Mouse (Mus musculus): ENCODE data around the gene Tekt2. TPM values are rescaled to one million over a fixed set of nuclear protein-coding genes. Genes with fewer than 3 reads are reported as not detected.
A peak's percentile ranks its signal among the peaks of the same experiment; 100 is the strongest.

Tekt2 gene
- 0.17 and 0.46 TPM in 2 replicates for polyA plus RNA-seq (2015; fragmentation: Nextera tagmentation; extraction: Ambion mirVana)

GRCm38 (mm10) chr4:126325281-126325861, at the start of gene Tekt2:
Tekt2 (minus strand) TSS chr4:126325688.
- 19% methylated on average over 23 of the region's 23 CpGs for WGBS (ENCODE audit: insufficient replicate concordance)
- Histone ChIP-seq H3K27ac (ENCODE audit: low read length) (no peak within 1 kb of the TSS), H3K4me3 (ENCODE audit: low read depth, low read length) (0 out of 2 replicates have a peak within 1 kb of the TSS, but pooled peaks have one; percentile 7), H3K9ac (ENCODE audit: low read depth, low read length) (no peak within 1 kb of the TSS), H3K4me1 (ENCODE audit: control insufficient read depth, low read depth, low read length) (peaks cover 10% of the 10 kb centered on the region), H3K4me2 (ENCODE audit: low read depth, low read length) (peak within 1 kb of the TSS; percentile 16; the same call in 1 of the 2 replicates), H3K9me3 (replicated peaks; ENCODE audit: control insufficient read depth, low read length) (no peaks in the 10 kb centered on the region), H3K36me3 (ENCODE audit: control insufficient read depth, insufficient read depth) (no peaks in the 10 kb centered on the region), H3K27me3 (ENCODE audit: control insufficient read depth, insufficient read depth, low read depth, low read length) (peaks cover 6% of the 10 kb centered on the region)
- no peak for ATAC-seq (ENCODE audit: low read depth)

- Histone ChIP-seq H3K4me1 (ENCODE audit: control insufficient read depth, low read depth, low read length) (no peaks in the 10 kb centered on the region), H3K4me2 (ENCODE audit: low read depth, low read length) (no peak overlapping the region), H3K36me3 (ENCODE audit: control insufficient read depth, insufficient read depth) (no peaks in the 10 kb centered on the region; the same call in 1 of the 2 replicates), H3K4me3 (ENCODE audit: low read depth, low read length) (no peak overlapping the region), H3K9ac (ENCODE audit: low read depth, low read length) (no peak overlapping the region), H3K27me3 (ENCODE audit: control insufficient read depth, insufficient read depth, low read depth, low read length) (no peaks in the 10 kb centered on the region), H3K9me3 (replicated peaks; ENCODE audit: control insufficient read depth, low read length) (no peaks in the 10 kb centered on the region), H3K27ac (ENCODE audit: low read length) (no peak overlapping the region)
- no peak for ATAC-seq (ENCODE audit: low read depth)
- 77% methylated on average over 9 of the region's 9 CpGs for WGBS (ENCODE audit: insufficient replicate concordance)
These were observed 46.0 kb upstream of the Tekt2 start for GRCm38 (mm10) chr4:126371497-126371896.

GRCm38 (mm10) chr4:126360069-126360468, 34.6 kb upstream of the Tekt2 start:
- WGBS (ENCODE audit: insufficient replicate concordance): 63% methylated on average over 1 of the region's 1 CpGs
- Histone ChIP-seq H3K27ac (ENCODE audit: low read length) (no peak overlapping the region), H3K4me1 (ENCODE audit: control insufficient read depth, low read depth, low read length) (no peaks in the 10 kb centered on the region), H3K36me3 (ENCODE audit: control insufficient read depth, insufficient read depth) (peaks cover 12% of the 10 kb centered on the region), H3K9me3 (replicated peaks; ENCODE audit: control insufficient read depth, low read length) (no peaks in the 10 kb centered on the region), H3K4me3 (ENCODE audit: low read depth, low read length) (no peak overlapping the region), H3K4me2 (ENCODE audit: low read depth, low read length) (no peak overlapping the region), H3K9ac (ENCODE audit: low read depth, low read length) (no peak overlapping the region), H3K27me3 (ENCODE audit: control insufficient read depth, insufficient read depth, low read depth, low read length) (no peaks in the 10 kb centered on the region)
- 0 out of 2 replicates have a peak, but pooled peaks have one; percentile 19 for ATAC-seq (ENCODE audit: low read depth)

- Histone ChIP-seq H3K27ac (ENCODE audit: low read length) (no peak overlapping the region), H3K4me3 (ENCODE audit: low read depth, low read length) (no peak overlapping the region), H3K9me3 (replicated peaks; ENCODE audit: control insufficient read depth, low read length) (no peaks in the 10 kb centered on the region), H3K27me3 (ENCODE audit: control insufficient read depth, insufficient read depth, low read depth, low read length) (no peaks in the 10 kb centered on the region), H3K9ac (ENCODE audit: low read depth, low read length) (no peak overlapping the region), H3K4me1 (ENCODE audit: control insufficient read depth, low read depth, low read length) (no peaks in the 10 kb centered on the region), H3K36me3 (ENCODE audit: control insufficient read depth, insufficient read depth) (peaks cover 5% of the 10 kb centered on the region), H3K4me2 (ENCODE audit: low read depth, low read length) (no peak overlapping the region)
- no peak for ATAC-seq (ENCODE audit: low read depth)
- 66% methylated on average over 4 of the region's 4 CpGs for WGBS (ENCODE audit: insufficient replicate concordance)
These were observed 18.0 kb upstream of the Tekt2 start for GRCm38 (mm10) chr4:126343451-126343850.

GRCm38 (mm10) chr4:126339461-126339860, 14.0 kb upstream of the Tekt2 start:
- Histone ChIP-seq H3K4me1 (ENCODE audit: control insufficient read depth, low read depth, low read length) (no peaks in the 10 kb centered on the region), H3K27me3 (ENCODE audit: control insufficient read depth, insufficient read depth, low read depth, low read length) (no peaks in the 10 kb centered on the region), H3K9ac (ENCODE audit: low read depth, low read length) (no peak overlapping the region), H3K27ac (ENCODE audit: low read length) (no peak overlapping the region), H3K9me3 (replicated peaks; ENCODE audit: control insufficient read depth, low read length) (no peaks in the 10 kb centered on the region), H3K4me3 (ENCODE audit: low read depth, low read length) (no peak overlapping the region), H3K36me3 (ENCODE audit: control insufficient read depth, insufficient read depth) (no peaks in the 10 kb centered on the region), H3K4me2 (ENCODE audit: low read depth, low read length) (no peak overlapping the region)
- no peak for ATAC-seq (ENCODE audit: low read depth)
- 46% methylated on average over 4 of the region's 4 CpGs for WGBS (ENCODE audit: insufficient replicate concordance)

- no peak for ATAC-seq (ENCODE audit: low read depth)
- H3K27ac ChIP-seq (ENCODE audit: low read length): no peak overlapping the region
- no peaks in the 10 kb centered on the region for H3K4me1 ChIP-seq (ENCODE audit: control insufficient read depth, low read depth, low read length)
- no peaks in the 10 kb centered on the region for H3K36me3 ChIP-seq (ENCODE audit: control insufficient read depth, insufficient read depth)
- H3K27me3 ChIP-seq (ENCODE audit: control insufficient read depth, insufficient read depth, low read depth, low read length): no peaks in the 10 kb centered on the region
- H3K9ac ChIP-seq (ENCODE audit: low read depth, low read length): no peak overlapping the region
- 52% methylated on average over 3 of the region's 3 CpGs for WGBS (ENCODE audit: insufficient replicate concordance)
- no peaks in the 10 kb centered on the region for H3K9me3 ChIP-seq (replicated peaks; ENCODE audit: control insufficient read depth, low read length)
- H3K4me2 ChIP-seq (ENCODE audit: low read depth, low read length): no peak overlapping the region
- H3K4me3 ChIP-seq (ENCODE audit: low read depth, low read length): no peak overlapping the region
These were observed 6.9 kb upstream of the Tekt2 start for GRCm38 (mm10) chr4:126332358-126332757.

GRCm38 (mm10) chr4:126331751-126332150, 6.3 kb upstream of the Tekt2 start:
- Histone ChIP-seq H3K4me3 (ENCODE audit: low read depth, low read length) (no peak overlapping the region), H3K4me2 (ENCODE audit: low read depth, low read length) (no peak overlapping the region), H3K9ac (ENCODE audit: low read depth, low read length) (no peak overlapping the region), H3K4me1 (ENCODE audit: control insufficient read depth, low read depth, low read length) (no peaks in the 10 kb centered on the region), H3K9me3 (replicated peaks; ENCODE audit: control insufficient read depth, low read length) (no peaks in the 10 kb centered on the region), H3K27me3 (ENCODE audit: control insufficient read depth, insufficient read depth, low read depth, low read length) (no peaks in the 10 kb centered on the region), H3K36me3 (ENCODE audit: control insufficient read depth, insufficient read depth) (no peaks in the 10 kb centered on the region), H3K27ac (ENCODE audit: low read length) (no peak overlapping the region)
- no peak for ATAC-seq (ENCODE audit: low read depth)
- WGBS (ENCODE audit: insufficient replicate concordance): 55% methylated on average over 1 of the region's 1 CpGs

- Histone ChIP-seq H3K36me3 (ENCODE audit: control insufficient read depth, insufficient read depth) (no peaks in the 10 kb centered on the region), H3K9ac (ENCODE audit: low read depth, low read length) (no peak overlapping the region), H3K4me1 (ENCODE audit: control insufficient read depth, low read depth, low read length) (no peaks in the 10 kb centered on the region), H3K4me2 (ENCODE audit: low read depth, low read length) (no peak overlapping the region), H3K4me3 (ENCODE audit: low read depth, low read length) (no peak overlapping the region), H3K27me3 (ENCODE audit: control insufficient read depth, insufficient read depth, low read depth, low read length) (peaks cover 4% of the 10 kb centered on the region), H3K27ac (ENCODE audit: low read length) (no peak overlapping the region), H3K9me3 (replicated peaks; ENCODE audit: control insufficient read depth, low read length) (no peaks in the 10 kb centered on the region)
- ATAC-seq (ENCODE audit: low read depth): no peak
- WGBS (ENCODE audit: insufficient replicate concordance): 79% methylated on average over 4 of the region's 4 CpGs
These were observed 4.8 kb upstream of the Tekt2 start for GRCm38 (mm10) chr4:126330295-126330694.

- no peak overlapping the region for H3K27ac ChIP-seq (ENCODE audit: low read length)
- ATAC-seq (ENCODE audit: low read depth): no peak
- 30% methylated on average over 6 of the region's 6 CpGs for WGBS (ENCODE audit: insufficient replicate concordance)
- no peaks in the 10 kb centered on the region for H3K36me3 ChIP-seq (ENCODE audit: control insufficient read depth, insufficient read depth)
- no peak overlapping the region for H3K9ac ChIP-seq (ENCODE audit: low read depth, low read length)
- no peak overlapping the region for H3K4me2 ChIP-seq (ENCODE audit: low read depth, low read length)
- H3K4me3 ChIP-seq (ENCODE audit: low read depth, low read length): no peak overlapping the region
- H3K4me1 ChIP-seq (ENCODE audit: control insufficient read depth, low read depth, low read length): peaks cover 3% of the 10 kb centered on the region
- no peaks in the 10 kb centered on the region for H3K9me3 ChIP-seq (replicated peaks; ENCODE audit: control insufficient read depth, low read length)
- peaks cover 6% of the 10 kb centered on the region for H3K27me3 ChIP-seq (ENCODE audit: control insufficient read depth, insufficient read depth, low read depth, low read length)
These were observed 548 bp upstream of the Tekt2 start for GRCm38 (mm10) chr4:126326036-126326435.
